Mouse (Mus musculus) cerebellum, adult 11 months (tissue): ENCODE measurements around the gene Hs6st1.
"Not testable (repeated sequence)": the region's sequence is repeated elsewhere in the genome, so short reads cannot be mapped to it uniquely, and the experiment has no call there.

Experiments
- DNase-seq: peaks from one replicate; pipeline ENCODE4 v3.0.0; 2022

The Hs6st1 gene

GRCm38 (mm10) chr1:36068076-36068475 lies at the start of gene Hs6st1:
Gene Hs6st1, plus strand, starts transcription at chr1:36068400.
- peak; percentile 94 for DNase-seq

DNA sequence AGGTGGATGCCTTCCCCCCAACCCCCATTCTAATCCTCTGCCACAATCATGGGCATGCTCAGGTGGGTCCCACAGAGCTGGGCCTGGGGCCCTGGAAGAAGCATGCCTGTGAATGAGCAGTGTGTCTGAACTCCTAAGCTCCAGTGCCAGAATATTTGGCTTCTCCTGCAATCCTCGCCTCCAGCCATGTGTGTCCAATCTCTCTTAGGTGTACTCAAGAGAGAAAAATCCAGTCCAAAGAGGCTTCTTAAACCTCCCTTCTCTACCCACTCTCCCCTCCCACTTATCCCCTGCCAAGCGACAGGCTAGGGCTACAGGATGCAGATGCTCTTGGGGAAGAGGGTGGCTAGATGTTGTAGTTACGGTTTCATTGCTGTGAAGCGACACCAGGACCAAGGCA lies 49.6 kb upstream of the Hs6st1 start:
- no peak for DNase-seq

DNA sequence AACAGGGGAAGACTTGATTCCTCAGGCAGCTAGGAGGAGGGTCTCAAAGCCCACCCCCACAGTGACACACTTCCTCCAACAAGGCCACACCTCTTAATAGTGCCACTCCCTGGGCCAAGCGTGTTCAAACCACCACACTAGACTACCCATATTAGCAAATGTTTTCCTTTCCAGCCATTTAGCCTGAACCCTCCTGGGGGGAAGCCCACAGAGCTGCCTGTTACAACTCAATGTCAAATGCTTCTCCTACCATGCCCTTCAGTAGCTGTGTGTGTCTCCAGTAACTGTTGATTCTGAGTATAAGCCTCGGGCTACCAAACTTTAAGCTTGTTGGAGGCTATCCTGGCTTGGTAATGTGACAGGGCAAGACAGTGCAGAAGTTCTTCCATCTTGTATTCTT lies 49.0 kb upstream of the Hs6st1 start:
- DNase-seq = no peak

GRCm38 (mm10) chr1:36020315-36020714 lies 47.9 kb upstream of the Hs6st1 start:
- DNase-seq = no peak

- DNase-seq = peak; percentile 86
These were observed 37.8 kb upstream of the Hs6st1 start for GRCm38 (mm10) chr1:36030421-36030821.

GRCm38 (mm10) chr1:36038769-36039168 lies 29.4 kb upstream of the Hs6st1 start:
- no peak for DNase-seq

DNA sequence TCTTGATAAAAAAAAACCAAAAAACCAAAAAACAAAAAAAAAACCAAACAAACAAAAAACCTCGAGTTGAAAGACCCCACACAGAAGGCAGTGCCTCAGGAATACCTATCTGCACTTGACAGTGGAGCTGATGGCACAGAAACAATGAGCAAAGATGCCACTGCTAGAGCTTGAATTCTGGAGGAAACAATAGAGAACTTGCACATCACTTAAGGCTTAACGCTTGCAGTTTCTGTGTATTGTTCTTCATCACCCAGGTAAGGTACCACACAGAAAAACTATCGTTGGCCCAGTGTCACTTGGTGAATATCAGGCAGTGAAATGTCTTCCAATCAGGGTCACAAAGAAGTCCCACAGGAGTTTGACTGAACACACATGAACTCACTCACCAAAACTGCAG lies 26.1 kb upstream of the Hs6st1 start:
- DNase-seq = no peak

DNA sequence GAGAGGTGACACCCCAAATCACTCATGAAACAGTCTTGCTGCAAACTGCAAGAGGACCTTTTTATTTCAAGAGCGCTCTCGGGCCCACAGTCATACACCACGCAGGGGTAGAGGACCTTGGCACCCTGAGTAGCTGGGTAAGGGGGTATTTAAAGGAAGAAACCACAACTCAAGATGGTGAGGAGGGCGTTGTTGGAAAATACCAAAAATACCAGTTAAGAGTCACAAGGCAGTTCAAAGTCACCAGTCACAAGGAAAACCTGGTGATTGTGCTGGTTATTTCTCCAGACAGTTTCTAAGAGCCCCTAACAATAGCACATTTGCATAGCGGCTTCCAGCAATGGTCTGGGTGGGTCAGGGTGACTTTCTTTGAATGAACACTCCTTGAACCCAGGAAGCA lies 24.4 kb upstream of the Hs6st1 start:
- DNase-seq = not testable (repeated sequence)

DNA sequence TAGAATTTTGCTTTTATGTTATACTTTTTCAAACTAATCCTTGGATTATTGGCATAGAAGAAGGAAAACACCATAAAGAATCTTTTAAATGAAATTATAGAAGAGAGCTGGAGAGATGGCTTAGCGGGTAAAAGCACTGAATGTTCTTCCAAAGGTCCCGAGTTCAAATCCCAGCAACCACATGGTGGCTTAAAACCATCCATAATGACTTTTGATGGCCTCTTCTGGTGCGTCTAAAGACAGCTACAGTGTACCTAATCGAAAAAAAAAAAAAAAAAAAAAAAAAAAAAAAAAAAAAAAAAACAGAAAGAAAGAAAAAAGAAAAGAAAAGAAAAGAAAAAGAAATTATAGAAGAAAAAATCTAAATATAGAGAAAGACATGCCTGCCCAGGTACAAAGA lies 23.9 kb upstream of the Hs6st1 start:
- DNase-seq = no peak

DNA sequence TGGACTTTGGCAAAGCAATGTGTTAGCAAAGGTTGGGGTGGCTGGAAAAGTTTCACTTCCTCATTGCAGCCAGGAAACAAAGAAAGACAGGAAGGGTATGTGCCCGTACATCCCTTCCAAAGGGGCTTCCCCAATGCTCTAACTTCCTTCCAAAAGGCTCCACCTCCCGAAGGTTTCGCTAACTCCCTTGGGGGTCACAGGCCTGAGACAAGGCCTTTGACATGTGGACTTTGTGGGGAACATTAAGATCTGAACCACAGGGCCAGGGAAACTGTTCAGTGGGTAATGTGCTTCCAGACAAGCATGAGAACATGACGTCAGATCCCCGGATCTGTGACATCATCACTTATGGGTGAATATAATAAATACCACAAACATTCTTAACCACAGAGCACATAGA lies 15.5 kb upstream of the Hs6st1 start:
- DNase-seq = no peak

DNA sequence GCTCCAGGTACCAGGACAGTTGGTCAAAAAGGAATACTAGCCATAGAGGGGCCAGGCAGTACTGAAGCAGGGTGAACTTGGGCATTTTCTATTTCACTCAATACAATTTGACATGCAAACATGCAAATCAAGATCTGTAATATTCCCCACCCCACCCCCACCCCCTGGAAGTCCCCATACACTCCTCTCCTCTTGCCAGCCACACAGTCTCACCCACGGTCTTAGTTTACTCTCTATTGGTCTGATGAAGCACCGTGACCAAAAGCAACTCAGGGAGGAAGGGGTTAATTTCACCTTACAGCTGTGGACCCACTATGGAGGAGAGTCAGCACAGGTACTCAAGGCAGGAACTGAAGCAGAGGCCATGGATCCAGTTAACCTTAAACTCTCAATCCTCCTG lies 14.6 kb upstream of the Hs6st1 start:
- no peak for DNase-seq

DNA sequence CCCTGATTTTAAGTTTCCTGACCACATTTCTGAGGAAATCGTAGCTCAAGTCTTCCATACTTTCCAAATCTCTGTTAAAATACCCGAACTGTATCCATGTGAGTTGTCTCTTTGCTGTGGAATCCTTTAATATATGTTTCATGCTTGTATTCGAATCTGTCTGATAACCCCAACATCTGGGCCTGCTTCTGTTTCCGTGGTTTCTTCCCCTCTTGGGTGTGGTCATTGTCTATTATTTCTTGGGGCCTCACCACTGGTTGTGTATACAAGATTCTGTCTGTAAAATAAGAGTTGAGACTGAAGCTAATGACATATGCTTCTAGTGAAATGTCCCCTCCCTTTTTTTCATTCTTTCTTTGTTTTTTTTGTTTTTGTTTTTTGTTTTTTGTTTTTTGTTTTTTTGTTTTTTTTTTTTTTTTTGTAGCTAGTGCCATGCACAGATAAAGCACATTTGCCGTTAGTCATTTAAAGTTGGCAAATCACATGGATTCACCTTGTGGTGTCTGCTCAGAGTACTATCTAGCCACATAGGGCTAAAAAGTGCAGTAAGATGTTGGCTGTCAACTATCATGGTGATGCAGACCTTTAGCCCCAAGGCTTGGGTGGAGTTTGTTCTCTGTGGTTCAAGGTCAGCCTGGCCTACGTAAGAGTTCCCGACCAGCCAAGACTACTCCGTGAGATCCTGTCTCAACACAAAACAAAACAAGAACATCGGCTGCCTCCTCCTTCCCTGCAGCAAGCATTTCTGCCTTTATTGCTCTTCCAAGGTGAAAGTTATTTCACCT lies 13.8 kb upstream of the Hs6st1 start:
- DNase-seq = no peak

- no peak for DNase-seq
These were observed 13.2 kb upstream of the Hs6st1 start for GRCm38 (mm10) chr1:36054967-36055357.

DNA sequence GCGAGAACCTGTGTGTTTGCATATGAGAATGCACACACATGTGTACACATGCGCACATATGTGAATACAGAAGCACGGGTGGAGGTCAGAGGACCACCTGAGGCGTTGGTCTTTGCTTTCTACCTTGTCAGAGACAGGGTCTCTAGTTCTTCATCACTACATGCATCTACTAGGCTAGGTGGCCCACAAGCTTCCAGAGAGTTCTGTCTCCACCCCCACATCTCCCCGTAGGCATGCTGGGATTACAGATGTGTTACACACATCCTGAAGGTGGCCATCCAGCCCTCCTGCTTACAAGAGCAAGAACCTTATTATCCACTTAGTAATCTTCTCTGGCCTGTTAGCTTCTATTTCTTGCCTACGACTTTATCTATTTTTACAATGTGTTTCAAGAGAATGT lies 8.8 kb upstream of the Hs6st1 start:
- no peak for DNase-seq

DNA sequence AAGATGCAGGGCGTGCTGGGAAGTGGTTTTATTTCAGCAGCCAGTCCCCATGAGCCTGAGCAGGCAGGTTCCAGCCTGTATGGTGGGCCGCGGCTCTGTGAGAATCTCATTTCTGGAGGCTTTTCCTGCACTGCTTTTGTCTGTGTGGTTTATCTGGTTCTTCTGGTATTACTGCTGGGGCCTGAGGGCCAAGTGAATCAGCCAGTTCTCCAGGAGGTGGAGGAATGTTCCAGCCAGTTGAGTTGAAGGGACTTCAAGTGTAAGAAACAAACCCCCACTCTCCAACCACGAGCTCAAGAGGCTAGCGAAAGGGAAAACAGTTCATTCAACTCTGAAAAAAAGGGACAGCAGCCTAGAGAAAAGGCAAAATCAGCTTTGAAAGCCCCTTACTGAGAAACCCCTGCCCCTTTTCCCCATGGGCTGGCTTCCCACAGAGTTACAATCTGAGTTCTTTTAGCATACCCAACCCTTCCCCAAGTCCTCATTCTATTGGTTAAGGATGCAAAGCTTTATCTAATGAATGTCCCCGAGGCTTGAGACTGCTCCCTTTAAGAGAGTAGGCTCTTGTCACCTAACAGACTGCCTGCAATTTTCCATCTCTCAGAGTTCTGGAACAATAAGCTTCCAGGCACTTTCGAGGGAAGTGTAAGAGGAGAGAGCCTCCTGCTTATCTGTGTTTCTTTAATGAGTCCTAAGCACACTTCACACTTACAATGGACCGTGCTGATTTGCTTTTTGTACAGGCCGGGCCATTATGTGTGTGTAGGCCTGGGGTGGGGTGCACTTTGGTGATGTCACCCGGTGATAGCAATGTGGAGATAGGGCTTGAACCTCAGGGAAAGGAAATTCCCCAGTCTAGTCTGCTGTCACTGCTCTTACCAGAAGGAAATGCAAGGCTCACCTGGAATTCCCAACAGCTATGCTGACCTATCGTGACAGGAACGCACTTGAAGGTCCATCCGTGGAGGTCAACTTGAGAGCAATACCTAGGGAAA lies 7.9 kb upstream of the Hs6st1 start:
- no peak for DNase-seq

GRCm38 (mm10) chr1:36061211-36061915 lies 6.8 kb upstream of the Hs6st1 start:
- DNase-seq = no peak

GRCm38 (mm10) chr1:36062088-36062805 lies 6.0 kb upstream of the Hs6st1 start:
- DNase-seq = no peak

DNA sequence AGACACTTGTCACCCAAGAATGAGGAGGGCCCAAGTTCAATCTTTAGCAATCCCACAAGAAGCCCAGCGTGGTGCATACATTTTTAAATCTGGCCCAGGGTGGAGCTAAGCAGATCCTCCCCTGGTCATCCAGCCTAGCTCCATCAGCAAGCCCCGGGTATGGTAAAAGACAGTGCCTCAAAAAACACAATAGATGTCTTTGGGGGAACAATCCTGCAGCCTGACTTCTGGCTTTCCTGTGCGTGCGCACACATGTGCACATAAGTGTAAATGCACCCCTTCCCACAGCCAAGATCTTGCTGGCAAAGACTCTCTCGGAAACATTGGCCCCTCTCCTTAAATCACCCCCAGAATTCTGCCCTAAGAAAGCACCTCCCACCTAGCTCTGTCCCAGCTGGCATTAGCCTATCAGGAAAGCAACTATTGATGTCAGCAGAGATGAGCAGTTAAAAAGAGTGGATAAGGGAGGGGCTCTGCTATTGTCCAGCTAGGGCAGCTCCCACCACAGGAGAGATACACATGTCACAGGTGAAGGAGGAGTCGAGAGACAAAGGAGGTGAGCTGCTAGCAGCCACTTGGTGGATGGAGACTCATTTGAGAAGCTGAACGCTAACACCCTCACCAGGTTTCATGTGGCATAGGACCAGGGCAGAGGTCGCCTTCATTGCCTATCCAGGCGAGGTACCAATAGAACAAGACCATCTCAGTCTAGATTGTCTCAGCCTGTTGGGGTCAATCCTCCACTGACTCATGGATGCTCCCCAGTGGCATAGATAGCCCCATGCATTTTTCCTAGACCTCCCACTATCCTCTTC lies 5.2 kb upstream of the Hs6st1 start:
- DNase-seq = no peak

GRCm38 (mm10) chr1:36063641-36063955 lies 4.6 kb upstream of the Hs6st1 start:
- DNase-seq = no peak

GRCm38 (mm10) chr1:36064223-36064622 lies 4.0 kb upstream of the Hs6st1 start:
- DNase-seq = no peak

GRCm38 (mm10) chr1:36064861-36065760 lies 3.1 kb upstream of the Hs6st1 start:
- peak; percentile 91 for DNase-seq
